Mouse (Mus musculus): ENCODE measurements around the gene Nudt1. TPM values are rescaled to one million over a fixed set of nuclear protein-coding genes. Genes with fewer than 3 reads are reported as not detected.

Nudt1 gene
- total RNA-seq, 1 experiment from 2014 or later: 21.1 TPM

DNA sequence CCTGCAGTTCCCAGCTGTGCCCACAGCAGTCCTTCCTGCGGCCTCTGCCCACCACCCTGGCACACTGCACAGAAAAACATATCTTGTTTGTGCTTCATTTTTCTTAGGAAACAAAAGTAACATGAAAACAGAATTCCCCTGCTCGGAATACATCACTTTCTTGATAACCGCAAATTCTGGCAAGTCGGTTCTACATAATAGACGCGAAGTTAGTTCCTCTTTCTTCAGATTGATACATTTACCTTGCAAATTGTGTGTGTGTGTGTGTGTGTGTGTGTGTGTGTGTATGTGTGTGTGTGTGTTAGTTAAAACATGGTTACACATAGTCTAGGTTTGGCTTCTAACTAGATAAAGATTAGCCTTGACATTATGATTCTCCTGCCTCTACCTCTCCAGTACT, 61.2 kb downstream of the Nudt1 start:
- DNase-seq: no peak

GRCm38 (mm10) chr5:140383559-140383958, 62.1 kb downstream of the Nudt1 start:
- no peak for DNase-seq

DNA sequence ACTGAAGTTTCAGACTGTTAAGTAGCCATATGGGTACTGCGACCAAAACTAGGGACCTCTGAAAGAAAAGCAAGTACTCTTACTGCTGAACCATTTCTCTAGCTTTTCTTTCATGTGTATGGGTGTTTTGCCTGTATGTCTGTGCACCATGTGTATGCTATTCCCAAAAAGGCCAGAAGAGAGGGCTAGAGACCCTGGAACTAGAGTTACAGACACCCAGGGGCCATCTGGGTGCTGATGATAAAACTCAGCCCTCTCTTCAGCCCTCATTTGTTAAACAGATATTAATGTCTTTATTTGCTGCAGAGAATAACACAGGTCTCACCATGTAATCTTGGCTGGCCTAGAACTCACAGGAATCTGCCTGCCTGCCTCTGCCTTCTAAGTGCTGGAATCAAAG, 63.0 kb downstream of the Nudt1 start:
- no peak for DNase-seq

DNA sequence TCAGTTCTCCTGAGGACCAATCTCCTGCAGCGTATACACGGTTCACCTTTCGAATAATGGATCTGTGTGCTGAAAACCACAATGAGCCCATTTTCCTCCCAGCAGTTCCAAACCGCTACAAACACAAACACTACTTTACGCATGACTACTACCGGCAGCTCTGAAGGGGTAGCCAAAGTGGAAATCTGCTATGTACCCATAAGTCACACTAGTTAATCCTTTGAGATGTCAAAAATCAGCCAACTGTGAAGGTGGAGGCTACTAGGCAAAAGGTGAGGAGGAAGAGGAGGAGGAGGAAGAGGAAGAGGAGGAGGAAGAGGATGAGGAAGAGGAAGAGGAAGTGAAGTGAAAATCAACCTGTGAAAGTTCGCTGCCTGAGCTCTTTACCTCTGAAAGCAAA, 65.8 kb downstream of the Nudt1 start:
- DNase-seq: no peak

Other genes with a start within 250 kb of the Nudt1 start
- 19.1 and 21.5 TPM in 2 replicates for gene Mad1l1, start 104 bp upstream of the Nudt1 start, total RNA-seq (2021)
- 11.2 and 13.9 TPM in 2 replicates for gene Mrm2, start 10.2 kb downstream of the Nudt1 start, total RNA-seq (2021)
- gene Snx8, start 67.6 kb downstream of the Nudt1 start, total RNA-seq (2021): 17.7 and 26.1 TPM in 2 replicates
- 154 and 167 TPM in 2 replicates for gene Eif3b, start 97.7 kb downstream of the Nudt1 start, total RNA-seq (2021)
- gene Gm4869, start 124.0 kb downstream of the Nudt1 start, total RNA-seq (2021): not detected in 2 replicates
- 8.3 and 12.9 TPM in 2 replicates for gene Chst12, start 183.9 kb downstream of the Nudt1 start, total RNA-seq (2021)
- gene Grifin, start 243.4 kb downstream of the Nudt1 start, total RNA-seq (2021): not detected in 2 replicates

Measured in adrenal gland, postnatal 14 days (tissue).